Mouse (Mus musculus) skeletal muscle tissue, adult 2 months (tissue): ENCODE data around the gene Gm45015.
A peak's percentile ranks its signal among the peaks of the same experiment; 100 is the strongest.
"Not testable (repeated sequence)": the region's sequence is repeated elsewhere in the genome, so short reads cannot be mapped to it uniquely, and the experiment has no call there.

Source experiments
- DNase-seq: peaks from one replicate; pipeline ENCODE4 v3.0.0-alpha.2; 2012; ENCODE audit warnings: low read depth, low spot score

The Gm45015 gene

GRCm38 (mm10) chrX:73336740-73337139, at the start of gene Gm45015:
Gm45015 (minus strand) TSS chrX:73336840.
- DNase-seq = no peak

DNA sequence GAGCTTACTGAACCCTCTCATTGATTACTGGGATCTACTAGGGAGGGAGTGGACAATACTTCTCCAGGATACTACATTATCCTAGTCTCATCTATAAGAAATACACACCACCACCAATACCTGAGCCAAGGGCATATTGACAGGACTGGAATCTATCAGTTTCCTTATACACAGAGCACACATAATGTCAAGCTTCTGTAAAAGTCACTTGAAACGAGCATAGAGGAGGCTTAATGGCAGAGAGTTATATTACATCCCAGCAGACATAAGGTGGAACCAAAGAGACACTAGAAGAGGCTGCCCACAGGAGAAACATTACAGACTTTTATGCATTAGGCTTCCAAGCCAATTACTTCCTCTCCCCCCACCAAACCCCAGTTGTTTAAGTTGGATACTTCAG, 48.3 kb upstream of the Gm45015 start:
- no peak for DNase-seq

DNA sequence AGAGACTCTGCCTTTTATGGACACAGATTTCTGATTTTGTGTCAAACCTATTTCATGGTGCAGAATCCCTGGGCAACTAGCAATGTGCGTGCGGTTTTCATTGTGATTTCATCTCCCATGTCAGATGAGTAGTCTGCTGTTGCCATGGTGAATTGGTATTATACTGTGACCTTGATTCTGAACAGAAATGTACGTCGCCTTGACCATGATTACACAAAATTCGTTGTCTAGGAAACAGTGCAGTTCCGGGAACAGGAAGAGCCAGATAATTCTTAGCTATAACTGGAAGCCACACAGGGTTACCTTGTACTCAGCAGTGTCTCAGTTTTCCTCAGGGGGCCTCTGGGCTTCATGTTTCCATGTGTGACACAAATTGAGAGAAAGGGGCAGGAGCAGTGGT, 47.8 kb upstream of the Gm45015 start:
- DNase-seq = no peak

GRCm38 (mm10) chrX:73363291-73363690, 26.7 kb upstream of the Gm45015 start:
- no peak for DNase-seq

DNA sequence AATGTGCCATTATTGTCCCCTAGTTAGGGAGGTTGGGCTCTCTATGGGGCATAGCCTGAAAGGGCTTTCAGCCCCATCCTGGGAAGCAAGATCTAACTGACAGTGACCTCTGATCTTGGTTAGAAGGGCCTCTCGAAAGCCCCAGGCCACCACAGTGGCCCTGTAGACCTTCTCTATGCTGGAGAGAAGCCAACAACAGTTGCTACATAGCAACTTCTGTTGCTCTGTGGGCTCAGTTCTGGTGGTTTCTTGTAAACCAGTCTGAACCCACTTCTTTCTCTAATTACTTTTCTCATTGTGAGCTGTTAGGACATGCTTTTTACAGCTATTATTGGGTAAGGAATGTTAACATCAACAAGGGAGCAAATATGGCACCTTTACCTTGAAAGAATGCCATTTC, 20.1 kb upstream of the Gm45015 start:
- no peak for DNase-seq

- DNase-seq = no peak
These were observed 19.5 kb upstream of the Gm45015 start for GRCm38 (mm10) chrX:73356163-73356562.

- DNase-seq = no peak
These were observed 7.7 kb upstream of the Gm45015 start for GRCm38 (mm10) chrX:73344346-73344745.

- DNase-seq = no peak
These were observed 7.2 kb upstream of the Gm45015 start for GRCm38 (mm10) chrX:73343802-73344201.

- no peak for DNase-seq
These were observed 6.5 kb upstream of the Gm45015 start for GRCm38 (mm10) chrX:73342941-73343735.

DNA sequence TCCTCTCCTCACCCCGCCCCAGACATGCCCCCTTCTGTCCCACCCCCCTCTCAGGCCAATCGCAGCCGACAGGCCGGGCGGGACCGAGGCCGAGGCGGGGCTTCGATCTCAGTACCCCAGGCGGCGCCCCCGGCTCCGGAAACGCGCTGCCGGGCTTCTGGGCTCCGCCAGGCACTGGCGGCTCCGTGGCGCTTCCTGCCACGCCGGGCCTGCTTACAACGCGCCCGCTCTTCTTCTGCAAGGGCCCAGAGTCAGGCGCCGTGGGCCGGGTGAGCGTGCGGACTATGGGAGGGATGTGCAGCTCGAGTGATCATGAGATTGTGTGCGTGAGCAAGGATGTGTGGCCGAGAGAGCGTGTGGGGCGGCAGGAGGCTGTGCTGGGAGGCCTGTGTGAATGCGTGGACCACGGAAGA, 5.8 kb upstream of the Gm45015 start, which contains the start of gene Zfp275:
Gene Zfp275, plus strand, starts transcription at position 139 of the 413 bp plus-strand sequence.
- DNase-seq = peak; percentile 46

DNA sequence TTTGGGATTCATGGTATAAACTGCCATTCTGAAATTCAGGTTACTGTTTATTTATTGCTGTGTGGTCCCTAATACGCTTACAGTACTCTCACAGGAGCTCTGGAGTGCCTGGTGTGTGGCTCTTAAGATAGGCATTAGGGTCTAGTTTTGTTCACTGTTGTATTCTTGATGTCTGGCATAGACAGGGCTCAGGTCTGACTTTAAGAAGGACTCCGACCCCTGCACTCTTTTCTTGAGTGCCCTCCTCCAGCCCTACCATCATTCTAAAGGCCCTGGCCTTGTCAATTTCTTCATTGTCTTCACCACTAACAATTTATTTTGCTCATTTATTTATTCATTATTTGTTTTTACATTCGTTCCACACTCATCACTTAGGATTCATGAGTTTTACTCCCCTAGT, 5.4 kb upstream of the Gm45015 start:
- no peak for DNase-seq

DNA sequence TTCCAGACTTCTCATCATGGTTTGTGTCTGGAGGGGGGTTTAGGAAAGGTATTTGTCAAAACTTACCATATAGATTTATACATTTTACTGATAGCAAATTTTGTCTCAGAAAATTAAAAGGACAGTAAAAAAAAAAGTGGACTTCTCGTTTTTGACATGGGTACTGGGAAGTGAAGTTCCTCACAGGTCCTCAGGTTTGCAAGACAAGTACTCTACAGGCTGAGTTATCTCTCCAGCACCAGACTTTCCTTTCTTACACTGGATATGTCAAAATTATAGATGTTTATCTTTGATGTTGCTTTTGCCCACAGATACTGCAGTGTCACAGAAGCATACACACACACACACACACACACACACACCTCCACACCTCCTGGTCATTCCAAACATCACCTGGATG, 4.8 kb upstream of the Gm45015 start:
- DNase-seq = no peak

GRCm38 (mm10) chrX:73333548-73333947, 3.1 kb downstream of the Gm45015 start:
- no peak for DNase-seq

- no peak for DNase-seq
These were observed 9.4 kb downstream of the Gm45015 start for GRCm38 (mm10) chrX:73327215-73327614.

- DNase-seq = no peak
These were observed 15.6 kb downstream of the Gm45015 start for GRCm38 (mm10) chrX:73321029-73321428.

DNA sequence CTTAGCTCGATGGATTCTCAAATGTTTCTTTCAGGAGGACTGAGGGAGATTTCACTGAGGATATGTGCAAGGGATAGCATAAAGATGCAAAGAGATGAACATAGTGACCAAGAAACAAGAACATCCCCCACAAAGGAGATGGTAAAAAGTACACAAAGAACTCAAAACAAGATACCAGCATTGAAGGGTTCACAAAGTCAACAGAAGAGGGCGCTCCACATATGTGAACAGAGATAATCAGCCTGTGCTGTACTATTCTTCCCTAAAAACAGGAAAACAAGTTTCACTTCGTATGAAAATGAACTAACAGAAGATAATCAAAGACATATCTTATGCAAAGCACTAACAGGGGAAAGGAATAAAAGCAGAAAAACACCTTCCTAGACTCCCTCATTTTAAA, 24.1 kb downstream of the Gm45015 start:
- peak; percentile 1 for DNase-seq

DNA sequence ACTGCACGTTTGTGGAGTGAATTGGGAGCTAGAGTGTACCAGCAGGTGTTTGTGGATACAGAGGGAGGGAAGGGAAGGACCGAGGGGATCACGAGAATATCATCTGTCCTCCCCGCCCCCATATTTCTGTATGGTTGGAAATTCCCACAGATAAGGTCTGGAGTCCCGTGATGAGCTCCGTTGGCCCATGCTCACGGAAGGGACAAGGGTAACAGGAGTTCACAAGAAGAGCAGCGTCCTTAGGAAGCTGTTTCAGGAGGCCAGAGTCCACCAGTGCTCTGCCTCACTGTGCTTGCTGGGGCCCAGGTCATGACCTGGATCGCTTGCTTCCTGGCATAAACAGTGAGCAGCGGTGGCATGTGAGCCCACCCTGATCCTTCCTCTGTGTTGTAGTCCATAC, 40.9 kb downstream of the Gm45015 start:
- not testable (repeated sequence) for DNase-seq

GRCm38 (mm10) chrX:73292876-73293275, 43.8 kb downstream of the Gm45015 start, which contains the start of the genes Xlr5a and Xlr5c:
Xlr5a (minus strand) TSS chrX:73292976.
Xlr5c (minus strand) TSS chrX:73292976.
- not testable (repeated sequence) for DNase-seq
